Mouse (Mus musculus): ENCODE results near the gene Plekhh3. TPM values are rescaled to one million over a fixed set of nuclear protein-coding genes. Genes with fewer than 3 reads are reported as not detected.
A peak's percentile ranks its signal among the peaks of the same experiment; 100 is the strongest.
"Not testable (repeated sequence)": the region's sequence is repeated elsewhere in the genome, so short reads cannot be mapped to it uniquely, and the experiment has no call there.

Gene Plekhh3
- total RNA-seq, 2 experiments from 2014 or later: 1.1 TPM; not detected in 1

GRCm38 (mm10) chr11:101173631-101174388, 2.7 kb upstream of the Plekhh3 start:
- peak; percentile 77 for ATAC-seq (replicated peaks; ENCODE audit: low FRiP score, poor library complexity, severe bottlenecking)

- ATAC-seq (replicated peaks; ENCODE audit: low FRiP score, poor library complexity, severe bottlenecking): no peak
Measured at GRCm38 (mm10) chr11:101173112-101173511, 2.0 kb upstream of the Plekhh3 start.

GRCm38 (mm10) chr11:101172434-101172815, 1.3 kb upstream of the Plekhh3 start:
- no peak for ATAC-seq (replicated peaks; ENCODE audit: low FRiP score, poor library complexity, severe bottlenecking)

GRCm38 (mm10) chr11:101171721-101172433, 726 bp upstream of the Plekhh3 start:
- ATAC-seq (replicated peaks; ENCODE audit: low FRiP score, poor library complexity, severe bottlenecking): no peak

GRCm38 (mm10) chr11:101170354-101170810, 769 bp downstream of the Plekhh3 start, which contains the start of gene Cntnap1:
Cntnap1 (plus strand) TSS chr11:101170523.
- ATAC-seq (replicated peaks; ENCODE audit: low FRiP score, poor library complexity, severe bottlenecking): no peak

GRCm38 (mm10) chr11:101169301-101170107, 1.6 kb downstream of the Plekhh3 start:
- ATAC-seq (replicated peaks; ENCODE audit: low FRiP score, poor library complexity, severe bottlenecking): no peak

- ATAC-seq (replicated peaks; ENCODE audit: low FRiP score, poor library complexity, severe bottlenecking): no peak
Measured at GRCm38 (mm10) chr11:101168301-101168980, 2.7 kb downstream of the Plekhh3 start.

GRCm38 (mm10) chr11:101167963-101168300, 3.2 kb downstream of the Plekhh3 start:
- no peak for ATAC-seq (replicated peaks; ENCODE audit: low FRiP score, poor library complexity, severe bottlenecking)

- ATAC-seq (replicated peaks; ENCODE audit: low FRiP score, poor library complexity, severe bottlenecking): no peak
Measured at GRCm38 (mm10) chr11:101167211-101167962, 3.8 kb downstream of the Plekhh3 start.

GRCm38 (mm10) chr11:101166357-101166756, 4.8 kb downstream of the Plekhh3 start:
- no peak for ATAC-seq (replicated peaks; ENCODE audit: low FRiP score, poor library complexity, severe bottlenecking)

GRCm38 (mm10) chr11:101164677-101165580, 6.2 kb downstream of the Plekhh3 start:
- ATAC-seq (replicated peaks; ENCODE audit: low FRiP score, poor library complexity, severe bottlenecking): no peak

- no peak for ATAC-seq (replicated peaks; ENCODE audit: low FRiP score, poor library complexity, severe bottlenecking)
Measured at GRCm38 (mm10) chr11:101164351-101164665, 6.8 kb downstream of the Plekhh3 start.

- ATAC-seq (replicated peaks; ENCODE audit: low FRiP score, poor library complexity, severe bottlenecking): no peak
Measured at GRCm38 (mm10) chr11:101163476-101164350, 7.4 kb downstream of the Plekhh3 start.

GRCm38 (mm10) chr11:101162772-101163171, 8.4 kb downstream of the Plekhh3 start:
- no peak for ATAC-seq (replicated peaks; ENCODE audit: low FRiP score, poor library complexity, severe bottlenecking)

GRCm38 (mm10) chr11:101162301-101162700, 8.8 kb downstream of the Plekhh3 start:
- no peak for ATAC-seq (replicated peaks; ENCODE audit: low FRiP score, poor library complexity, severe bottlenecking)

GRCm38 (mm10) chr11:101161551-101161950, 9.6 kb downstream of the Plekhh3 start:
- ATAC-seq (replicated peaks; ENCODE audit: low FRiP score, poor library complexity, severe bottlenecking): no peak

GRCm38 (mm10) chr11:101160981-101161505, 10.1 kb downstream of the Plekhh3 start:
- not testable (repeated sequence) for ATAC-seq (replicated peaks; ENCODE audit: low FRiP score, poor library complexity, severe bottlenecking)

Data from erythroblast, adult 5-6 weeks (primary cell).